Mouse (Mus musculus) ES-E14 (cell line): ENCODE data around the gene Rps8. TPM values are rescaled to one million over a fixed set of nuclear protein-coding genes. Genes with fewer than 3 reads are reported as not detected.
A peak's percentile ranks its signal among the peaks of the same experiment; 100 is the strongest.

Source experiments
- DNase-seq: peaks from one replicate; pipeline ENCODE4 v3.0.0-alpha.2; 2013; ENCODE audit warnings: low read depth, low spot score
- H3K27ac ChIP-seq: 2 replicates; pipeline ENCODE4 v1.5.1; 2012; ENCODE audit warnings: low read depth, mild to moderate bottlenecking, low read length, moderate library complexity, mixed read lengths; ENCODE audit not compliant: poor library complexity, insufficient read depth, severe bottlenecking
- H3K36me3 ChIP-seq: 2 replicates; pipeline ENCODE4 v1.6.1; 2012; ENCODE audit warnings: mild to moderate bottlenecking, low read length, moderate library complexity, mixed read lengths; ENCODE audit not compliant: control insufficient read depth, poor library complexity, insufficient read depth, severe bottlenecking
- H3K4me1 ChIP-seq, 2 experiments: fragments of 150-350 bp in 1 of 2; sonication (generic) in 1 of 2; 2 replicates each; pipeline ENCODE4 v1.6.1; 2012; ENCODE audit warnings: low read length in 2 of 2, mild to moderate bottlenecking in 1 of 2, mixed read lengths in 1 of 2; ENCODE audit not compliant: control insufficient read depth in 2 of 2, insufficient read depth in 2 of 2, poor library complexity in 1 of 2
- H3K4me3 ChIP-seq, 2 experiments: fragments of 150-350 bp in 1 of 2; sonication (generic) in 1 of 2; 2 replicates each; pipeline ENCODE4 v1.5.1; 2012; ENCODE audit warnings: low read length in 2 of 2, low read depth in 1 of 2, mild to moderate bottlenecking in 1 of 2, mixed read lengths in 1 of 2; ENCODE audit not compliant: insufficient read depth in 1 of 2, poor library complexity in 1 of 2, severe bottlenecking in 1 of 2
- H3K9ac ChIP-seq: 2 replicates; pipeline ENCODE4 v1.6.1; 2012; ENCODE audit warnings: low read depth, mild to moderate bottlenecking, low read length, mixed read lengths; ENCODE audit not compliant: poor library complexity, insufficient read depth, severe bottlenecking
- H3K9me3 ChIP-seq: fragments of 150-350 bp; sonication (generic); 2 replicates; pipeline ENCODE4 v1.6.1; 2012; ENCODE audit warnings: low read depth, mild to moderate bottlenecking, low read length; ENCODE audit not compliant: control insufficient read depth, insufficient read depth
- CHD2 ChIP-seq: IDR thresholded peaks from 2 replicates; pipeline ENCODE4 v1.6.1; 2014; ENCODE audit warnings: mild to moderate bottlenecking, low read depth, low read length, inconsistent platforms
- HCFC1 ChIP-seq: IDR thresholded peaks from 2 replicates; pipeline ENCODE4 v1.6.1; 2012; ENCODE audit warnings: low read length, inconsistent platforms, borderline replicate concordance; ENCODE audit not compliant: insufficient read depth
- MAFK ChIP-seq: IDR thresholded peaks from 2 replicates; pipeline ENCODE4 v1.6.1; 2014; ENCODE audit warnings: mild to moderate bottlenecking, low read depth, low read length, inconsistent platforms; ENCODE audit not compliant: insufficient read depth
- ZC3H11A ChIP-seq: IDR thresholded peaks from 2 replicates; pipeline ENCODE4 v1.6.1; 2012; ENCODE audit warnings: low read depth, mild to moderate bottlenecking, inconsistent platforms, low read length, borderline replicate concordance
- ZNF384 ChIP-seq: IDR thresholded peaks from 2 replicates; pipeline ENCODE4 v1.6.1; 2012; ENCODE audit warnings: low read depth, low read length, inconsistent platforms
- in situ Hi-C, 2 experiments: fragments of 600-800 bp; cut with MboI; formaldehyde crosslinking; loops; one replicate each; pipeline ENCODE4 v1.15.1; 2025; ENCODE audit warnings: low sequenced_read_pairs in 2 of 2, inconsistent platforms in 1 of 2; ENCODE audit not compliant: unreplicated experiment in 2 of 2
- total RNA-seq: library from RNA; depleted of rRNA; stranded (reverse); fragments of 300-350 nt; gene quantifications from 2 replicates; pipeline ENCODE4 v1.2.3, GENCODE M21; 2012

Gene Rps8
- total RNA-seq, 1 experiment, result 3,133 TPM

- TF ChIP-seq ZNF384, result no peak
- TF ChIP-seq HCFC1, result no peak
- TF ChIP-seq CHD2, result no peak
- no peak for TF ChIP-seq MAFK
- no peak for TF ChIP-seq ZC3H11A
- peaks cover 38% of the 10 kb centered on the region for H3K36me3 ChIP-seq
- in situ Hi-C loops, result loop anchor here in 1 of 2 experiments (25.0 kb wide), 1 partner anchor 319 kb away; the partner anchor contains the start of genes Hpdl, Mutyh and Toe1
- no peaks in the 10 kb centered on the region for H3K9me3 ChIP-seq
- 0 out of 2 replicates have a peak overlapping the region, but pooled peaks have one; percentile 8 for H3K27ac ChIP-seq
- no peak for DNase-seq
- 0 out of 2 replicates have a peak overlapping the region, but pooled peaks have one; percentile 42 for H3K9ac ChIP-seq
- peak overlapping the region; percentile 2 to 3; a peak in 1 of 4 replicates for H3K4me3 ChIP-seq
- peaks cover 7 to 49% of the 10 kb centered on the region in 2 experiments; a peak in 3 of 4 replicates for H3K4me1 ChIP-seq
Observed at GRCm38 (mm10) chr4:117131198-117131597, 24.8 kb downstream of the Rps8 start.

GRCm38 (mm10) chr4:117130790-117131189, 25.3 kb downstream of the Rps8 start:
- Histone ChIP-seq H3K27ac (no peak overlapping the region), H3K9me3 (no peaks in the 10 kb centered on the region), H3K9ac (peak overlapping the region; percentile 2; the same call in 1 of the 2 replicates), H3K36me3 (peaks cover 38% of the 10 kb centered on the region), H3K4me3 (no peak overlapping the region), H3K4me1 (peaks cover 5 to 47% of the 10 kb centered on the region in 2 experiments; a peak in 3 of 4 replicates)
- DNase-seq, result no peak
- TF ChIP-seq MAFK (peak; percentile 17; the same call in 1 of the 2 replicates), CHD2 (no peak), ZNF384 (no peak)
- in situ Hi-C loops, result loop anchor here in 1 of 2 experiments (25.0 kb wide), 1 partner anchor 318 kb away; the partner anchor contains the start of genes Hpdl, Mutyh and Toe1

GRCm38 (mm10) chr4:117127991-117128686, 27.9 kb downstream of the Rps8 start:
- TF ChIP-seq MAFK (no peak), ZNF384 (no peak), CHD2 (no peak), ZC3H11A (no peak), HCFC1 (no peak)
- no peak overlapping the region for H3K27ac ChIP-seq

GRCm38 (mm10) chr4:117126675-117127290, 29.3 kb downstream of the Rps8 start, which contains the start of gene Tctex1d4:
TSS of gene Tctex1d4 (plus strand) at chr4:117126794.
- no peaks in the 10 kb centered on the region for H3K9me3 ChIP-seq
- peak within 1 kb of the TSS; percentile 98 for H3K27ac ChIP-seq
- TF ChIP-seq MAFK, result no peak
- TF ChIP-seq HCFC1, result no peak
- TF ChIP-seq ZC3H11A, result no peak
- no peak for TF ChIP-seq ZNF384
- no peak for TF ChIP-seq CHD2
- peak within 1 kb of the TSS; percentile 73 for H3K9ac ChIP-seq
- H3K4me3 ChIP-seq, result peak within 1 kb of the TSS in 1 of 2 experiments; percentile 8; a peak in 1 of 4 replicates
- peaks cover 9 to 54% of the 10 kb centered on the region in 2 experiments; a peak in 3 of 4 replicates for H3K4me1 ChIP-seq
- DNase-seq, result no peak
- H3K36me3 ChIP-seq, result peaks cover 38% of the 10 kb centered on the region
- in situ Hi-C loops, result loop anchor here in 1 of 2 experiments (25.0 kb wide), 1 partner anchor 314 kb away; the partner anchor contains the start of genes Hpdl, Mutyh and Toe1

More at GRCm38 (mm10) chr4:117127991-117128686, 27.9 kb downstream of the Rps8 start:
- no peak for DNase-seq
- Histone ChIP-seq H3K9ac (peak overlapping the region; percentile 2), H3K4me3 (peak overlapping the region; percentile 18 to 21; a peak in 2 of 4 replicates), H3K36me3 (peaks cover 38% of the 10 kb centered on the region), H3K4me1 (peaks cover 9 to 58% of the 10 kb centered on the region in 2 experiments; a peak in 3 of 4 replicates), H3K9me3 (no peaks in the 10 kb centered on the region)
- in situ Hi-C loops, result loop anchor here in 1 of 2 experiments (25.0 kb wide), 1 partner anchor 316 kb away; the partner anchor contains the start of genes Hpdl, Mutyh and Toe1
